Mouse (Mus musculus): ENCODE results near the gene Khdc1c. TPM values are rescaled to one million over a fixed set of nuclear protein-coding genes. Genes with fewer than 3 reads are reported as not detected.
"Not testable (repeated sequence)": the region's sequence is repeated elsewhere in the genome, so short reads cannot be mapped to it uniquely, and the experiment has no call there.

Khdc1c gene
- polyA plus RNA-seq, 1 experiment from 2014 or later, result not detected

DNA sequence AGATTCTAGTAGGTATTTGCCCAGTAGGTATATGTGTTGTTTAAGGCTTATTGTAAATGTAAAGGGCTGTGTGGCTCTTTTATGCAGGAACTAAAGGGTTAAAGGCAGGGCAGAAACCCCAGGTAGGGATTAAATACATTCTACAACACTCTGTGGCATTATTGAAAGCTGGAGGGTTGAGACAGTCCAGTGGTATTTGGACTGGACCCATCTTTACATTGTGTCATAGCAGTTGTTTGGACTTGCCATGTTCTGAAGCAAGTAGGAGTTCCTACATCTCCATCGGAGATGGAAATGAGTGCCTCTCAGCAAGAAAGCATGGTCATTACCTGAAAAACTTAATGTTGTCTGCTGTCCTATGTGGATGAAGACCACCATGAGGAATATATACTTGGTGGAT is 27.4 kb upstream of the Khdc1c start:
- Histone ChIP-seq H3K27ac (ENCODE audit: low read depth, low read length) (no peak overlapping the region), H3K36me3 (ENCODE audit: control insufficient read depth, insufficient read depth, low read length) (no peaks in the 10 kb centered on the region), H3K9ac (ENCODE audit: low read depth, low read length) (no peak overlapping the region), H3K9me3 (ENCODE audit: control insufficient read depth, low read length) (no peaks in the 10 kb centered on the region), H3K4me2 (ENCODE audit: low read length) (no peak overlapping the region), H3K4me1 (ENCODE audit: control insufficient read depth, insufficient read depth, low read depth, low read length) (no peaks in the 10 kb centered on the region), H3K27me3 (replicated peaks; ENCODE audit: control insufficient read depth, insufficient read depth, low read length) (no peaks in the 10 kb centered on the region), H3K4me3 (ENCODE audit: low read length) (no peak overlapping the region)
- WGBS, result 100% methylated on average over 1 of the region's 1 CpGs
- ATAC-seq, result no peak

DNA sequence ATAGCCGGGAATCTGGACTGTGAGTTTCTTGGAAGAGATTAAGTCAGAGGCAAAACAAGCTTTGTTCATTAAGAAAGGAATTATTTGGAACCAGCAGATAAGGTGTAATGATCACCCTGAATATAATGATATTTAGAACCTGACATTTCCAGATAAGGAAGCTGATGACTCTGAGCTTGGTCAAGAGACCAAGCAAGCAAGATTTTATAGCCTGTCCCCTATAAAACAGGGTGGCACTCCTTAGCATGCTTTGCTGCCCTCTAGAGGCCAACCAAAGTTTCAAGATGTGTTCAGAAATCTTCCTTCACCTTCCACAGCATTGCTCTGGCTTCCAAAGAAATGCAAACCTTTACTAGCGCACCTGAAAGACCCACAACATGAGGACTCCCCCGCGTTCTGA is 23.9 kb upstream of the Khdc1c start:
- ATAC-seq, result peak; percentile 76
- no peak overlapping the region for H3K27ac ChIP-seq (ENCODE audit: low read depth, low read length)
- 59% methylated on average over 4 of the region's 4 CpGs for WGBS
- no peaks in the 10 kb centered on the region for H3K9me3 ChIP-seq (ENCODE audit: control insufficient read depth, low read length)
- H3K4me1 ChIP-seq (ENCODE audit: control insufficient read depth, insufficient read depth, low read depth, low read length), result no peaks in the 10 kb centered on the region
- no peak overlapping the region for H3K4me3 ChIP-seq (ENCODE audit: low read length)
- H3K27me3 ChIP-seq (replicated peaks; ENCODE audit: control insufficient read depth, insufficient read depth, low read length), result no peaks in the 10 kb centered on the region
- no peak overlapping the region for H3K4me2 ChIP-seq (ENCODE audit: low read length)
- no peak overlapping the region for H3K9ac ChIP-seq (ENCODE audit: low read depth, low read length)
- no peaks in the 10 kb centered on the region for H3K36me3 ChIP-seq (ENCODE audit: control insufficient read depth, insufficient read depth, low read length)

DNA sequence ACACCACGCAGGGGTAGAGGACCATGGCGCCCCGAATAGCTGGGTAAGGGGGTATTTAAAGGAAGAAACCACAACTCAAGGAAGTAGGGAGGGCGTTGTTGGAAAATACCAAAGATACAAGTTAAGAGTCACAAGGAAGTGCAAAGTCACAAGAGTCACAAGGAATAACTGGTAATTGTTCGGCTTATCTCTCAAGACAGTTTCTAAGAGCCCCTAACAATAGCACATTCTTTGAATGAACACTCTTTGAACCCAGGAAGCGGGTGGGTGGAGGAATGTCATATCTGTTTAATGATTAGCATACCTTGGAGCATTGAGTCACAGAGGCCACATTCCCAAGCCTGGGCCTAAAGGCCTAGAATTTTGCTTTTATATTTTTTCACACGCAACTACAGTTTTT is 23.4 kb upstream of the Khdc1c start:
- not testable (repeated sequence) for H3K4me2 ChIP-seq (ENCODE audit: low read length); H3K4me3 ChIP-seq (ENCODE audit: low read length); H3K9me3 ChIP-seq (ENCODE audit: control insufficient read depth, low read length); H3K27me3 ChIP-seq (replicated peaks; ENCODE audit: control insufficient read depth, insufficient read depth, low read length); H3K4me1 ChIP-seq (ENCODE audit: control insufficient read depth, insufficient read depth, low read depth, low read length); H3K9ac ChIP-seq (ENCODE audit: low read depth, low read length); H3K27ac ChIP-seq (ENCODE audit: low read depth, low read length); H3K36me3 ChIP-seq (ENCODE audit: control insufficient read depth, insufficient read depth, low read length); ATAC-seq
- 90% methylated on average over 7 of the region's 7 CpGs for WGBS

DNA sequence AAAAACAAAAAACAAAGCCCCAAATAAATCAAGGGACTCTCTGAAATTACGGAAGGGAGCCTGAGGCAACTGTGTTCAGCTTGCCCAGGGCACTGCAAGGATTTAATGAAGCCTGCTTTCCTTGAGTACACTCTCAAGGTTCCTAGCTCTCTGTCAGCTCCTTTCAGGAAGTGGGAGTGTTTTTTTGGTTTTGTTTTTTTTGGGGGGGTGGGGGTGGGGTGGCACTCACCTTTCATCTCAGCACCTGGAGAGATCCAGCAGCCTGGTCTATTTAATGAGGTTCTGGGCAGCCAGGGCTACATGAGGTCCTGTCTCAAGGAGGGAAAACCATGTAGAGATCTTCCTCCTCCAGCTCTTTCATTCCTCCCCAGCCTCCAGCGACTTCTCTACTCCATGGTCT is 18.8 kb upstream of the Khdc1c start, which contains the start of gene Khdc1a:
TSS of gene Khdc1a (plus strand) at position 301 of the 400 bp plus-strand sequence.
- H3K27me3 ChIP-seq (replicated peaks; ENCODE audit: control insufficient read depth, insufficient read depth, low read length), result no peaks in the 10 kb centered on the region
- H3K9me3 ChIP-seq (ENCODE audit: control insufficient read depth, low read length), result no peaks in the 10 kb centered on the region
- no peak within 1 kb of the TSS for H3K4me2 ChIP-seq (ENCODE audit: low read length)
- no peak for ATAC-seq
- 91% methylated on average over 2 of the region's 2 CpGs for WGBS
- H3K27ac ChIP-seq (ENCODE audit: low read depth, low read length), result no peak within 1 kb of the TSS
- no peaks in the 10 kb centered on the region for H3K4me1 ChIP-seq (ENCODE audit: control insufficient read depth, insufficient read depth, low read depth, low read length)
- H3K36me3 ChIP-seq (ENCODE audit: control insufficient read depth, insufficient read depth, low read length), result no peaks in the 10 kb centered on the region
- H3K4me3 ChIP-seq (ENCODE audit: low read length), result no peak within 1 kb of the TSS
- no peak within 1 kb of the TSS for H3K9ac ChIP-seq (ENCODE audit: low read depth, low read length)

DNA sequence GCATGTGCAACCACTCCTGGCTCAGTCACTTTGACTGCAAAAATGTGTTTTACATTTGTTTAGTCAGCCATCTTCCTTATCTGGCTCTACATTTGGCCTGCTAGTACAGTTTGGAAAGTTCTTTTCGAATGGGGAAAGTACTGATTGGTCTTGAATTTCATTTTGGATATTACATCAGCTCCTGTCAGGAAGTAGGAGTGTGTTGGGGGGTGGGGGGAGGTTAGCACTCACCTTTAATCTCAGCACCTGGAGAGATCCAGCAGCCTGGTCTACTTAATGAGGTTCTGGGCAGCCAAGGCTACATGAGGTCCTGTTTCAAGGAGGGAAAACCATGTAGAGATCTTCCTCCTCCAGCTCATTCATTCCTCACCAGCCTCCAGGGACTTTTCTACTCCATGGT is 15.1 kb downstream of the Khdc1c start, which contains the start of gene Khdc1b:
TSS of gene Khdc1b (plus strand) at position 301 of the 400 bp plus-strand sequence.
- WGBS, result 93% methylated on average over 1 of the region's 1 CpGs
- no peaks in the 10 kb centered on the region for H3K27me3 ChIP-seq (replicated peaks; ENCODE audit: control insufficient read depth, insufficient read depth, low read length)
- H3K4me2 ChIP-seq (ENCODE audit: low read length), result no peak within 1 kb of the TSS
- H3K9ac ChIP-seq (ENCODE audit: low read depth, low read length), result no peak within 1 kb of the TSS
- ATAC-seq, result no peak
- no peaks in the 10 kb centered on the region for H3K9me3 ChIP-seq (ENCODE audit: control insufficient read depth, low read length)
- H3K4me3 ChIP-seq (ENCODE audit: low read length), result no peak within 1 kb of the TSS
- no peak within 1 kb of the TSS for H3K27ac ChIP-seq (ENCODE audit: low read depth, low read length)
- H3K36me3 ChIP-seq (ENCODE audit: control insufficient read depth, insufficient read depth, low read length), result no peaks in the 10 kb centered on the region
- no peaks in the 10 kb centered on the region for H3K4me1 ChIP-seq (ENCODE audit: control insufficient read depth, insufficient read depth, low read depth, low read length)

DNA sequence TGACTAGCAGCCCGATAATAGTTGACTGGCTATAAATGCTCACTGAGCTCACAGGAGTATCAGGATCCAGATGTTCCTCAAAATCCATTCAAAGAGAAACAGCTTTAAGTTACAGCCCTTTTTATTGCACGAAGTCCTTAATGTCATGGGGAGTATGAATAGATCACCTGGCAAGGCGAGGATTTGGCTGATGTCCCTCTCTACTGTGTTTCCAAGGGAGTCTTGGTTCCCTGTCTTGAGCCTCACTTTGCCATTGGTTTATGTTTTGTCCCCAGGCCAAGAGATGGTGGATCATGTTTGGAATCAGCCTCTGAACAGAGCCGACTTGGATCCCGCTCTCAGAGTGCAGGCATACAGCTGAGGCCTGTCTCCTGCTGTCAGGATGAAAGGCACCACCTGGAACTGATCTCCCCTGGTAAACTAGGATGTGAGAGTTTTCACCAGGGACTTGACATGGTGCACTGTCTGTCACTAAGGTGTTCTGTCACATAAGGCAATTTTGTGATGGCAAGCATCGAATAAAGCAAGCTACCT is 23.1 kb downstream of the Khdc1c start:
- no peak for ATAC-seq
- no peaks in the 10 kb centered on the region for H3K27me3 ChIP-seq (replicated peaks; ENCODE audit: control insufficient read depth, insufficient read depth, low read length)
- no peaks in the 10 kb centered on the region for H3K9me3 ChIP-seq (ENCODE audit: control insufficient read depth, low read length)
- no peak overlapping the region for H3K27ac ChIP-seq (ENCODE audit: low read depth, low read length)
- no peak overlapping the region for H3K9ac ChIP-seq (ENCODE audit: low read depth, low read length)
- no peaks in the 10 kb centered on the region for H3K4me1 ChIP-seq (ENCODE audit: control insufficient read depth, insufficient read depth, low read depth, low read length)
- WGBS, result 69% methylated on average over 6 of the region's 6 CpGs
- no peak overlapping the region for H3K4me2 ChIP-seq (ENCODE audit: low read length)
- H3K4me3 ChIP-seq (ENCODE audit: low read length), result no peak overlapping the region
- no peaks in the 10 kb centered on the region for H3K36me3 ChIP-seq (ENCODE audit: control insufficient read depth, insufficient read depth, low read length)

DNA sequence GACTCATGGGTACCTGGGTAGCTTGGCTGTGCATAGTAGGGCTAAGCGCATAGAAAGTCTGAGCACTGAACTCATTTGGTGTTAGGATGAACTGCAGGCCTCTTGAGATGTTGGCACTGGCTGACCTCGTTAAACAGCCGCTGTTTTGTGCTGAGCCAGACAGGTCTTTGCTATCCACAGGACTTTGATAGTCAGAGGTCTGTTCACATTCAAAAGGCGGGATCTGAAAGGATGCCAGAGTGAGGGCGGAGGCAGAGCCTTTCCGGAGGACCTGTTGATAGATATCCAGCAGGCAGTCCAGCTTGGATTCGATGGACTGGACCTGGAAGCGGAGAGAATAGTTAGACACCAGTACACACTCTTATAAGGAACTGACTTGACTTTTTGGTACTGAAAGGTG is 34.7 kb downstream of the Khdc1c start:
- Histone ChIP-seq H3K27me3 (replicated peaks; ENCODE audit: control insufficient read depth, insufficient read depth, low read length) (no peaks in the 10 kb centered on the region), H3K4me2 (ENCODE audit: low read length) (no peak overlapping the region), H3K36me3 (ENCODE audit: control insufficient read depth, insufficient read depth, low read length) (no peaks in the 10 kb centered on the region), H3K9me3 (ENCODE audit: control insufficient read depth, low read length) (no peaks in the 10 kb centered on the region), H3K9ac (ENCODE audit: low read depth, low read length) (no peak overlapping the region), H3K4me1 (ENCODE audit: control insufficient read depth, insufficient read depth, low read depth, low read length) (no peaks in the 10 kb centered on the region), H3K27ac (ENCODE audit: low read depth, low read length) (no peak overlapping the region), H3K4me3 (ENCODE audit: low read length) (no peak overlapping the region)
- ATAC-seq, result no peak
- 75% methylated on average over 8 of the region's 8 CpGs for WGBS

DNA sequence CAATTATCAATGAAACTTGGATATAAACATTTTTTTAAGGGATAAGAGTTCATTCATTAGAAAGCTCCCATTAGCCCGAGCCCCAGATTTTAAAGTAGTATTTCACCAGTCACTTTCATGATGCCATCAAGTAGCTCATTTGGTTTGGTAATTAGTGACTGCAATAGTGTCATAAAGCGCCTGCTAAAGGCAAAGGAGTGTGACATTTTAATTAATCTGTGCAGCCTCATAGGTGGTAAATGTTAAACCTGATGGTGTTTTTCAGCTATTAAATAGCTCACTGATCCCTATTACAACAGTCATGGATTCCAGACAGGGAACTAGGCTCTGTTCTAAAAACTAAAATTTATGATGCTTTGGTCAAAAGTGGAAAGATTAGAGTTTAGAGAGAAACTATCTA is 39.1 kb downstream of the Khdc1c start:
- no peak overlapping the region for H3K4me2 ChIP-seq (ENCODE audit: low read length)
- ATAC-seq, result no peak
- H3K27me3 ChIP-seq (replicated peaks; ENCODE audit: control insufficient read depth, insufficient read depth, low read length), result no peaks in the 10 kb centered on the region
- H3K9ac ChIP-seq (ENCODE audit: low read depth, low read length), result no peak overlapping the region
- 33% methylated on average over 2 of the region's 2 CpGs for WGBS
- H3K27ac ChIP-seq (ENCODE audit: low read depth, low read length), result no peak overlapping the region
- peaks cover 3% of the 10 kb centered on the region for H3K4me1 ChIP-seq (ENCODE audit: control insufficient read depth, insufficient read depth, low read depth, low read length)
- H3K36me3 ChIP-seq (ENCODE audit: control insufficient read depth, insufficient read depth, low read length), result no peaks in the 10 kb centered on the region
- no peaks in the 10 kb centered on the region for H3K9me3 ChIP-seq (ENCODE audit: control insufficient read depth, low read length)
- no peak overlapping the region for H3K4me3 ChIP-seq (ENCODE audit: low read length)

DNA sequence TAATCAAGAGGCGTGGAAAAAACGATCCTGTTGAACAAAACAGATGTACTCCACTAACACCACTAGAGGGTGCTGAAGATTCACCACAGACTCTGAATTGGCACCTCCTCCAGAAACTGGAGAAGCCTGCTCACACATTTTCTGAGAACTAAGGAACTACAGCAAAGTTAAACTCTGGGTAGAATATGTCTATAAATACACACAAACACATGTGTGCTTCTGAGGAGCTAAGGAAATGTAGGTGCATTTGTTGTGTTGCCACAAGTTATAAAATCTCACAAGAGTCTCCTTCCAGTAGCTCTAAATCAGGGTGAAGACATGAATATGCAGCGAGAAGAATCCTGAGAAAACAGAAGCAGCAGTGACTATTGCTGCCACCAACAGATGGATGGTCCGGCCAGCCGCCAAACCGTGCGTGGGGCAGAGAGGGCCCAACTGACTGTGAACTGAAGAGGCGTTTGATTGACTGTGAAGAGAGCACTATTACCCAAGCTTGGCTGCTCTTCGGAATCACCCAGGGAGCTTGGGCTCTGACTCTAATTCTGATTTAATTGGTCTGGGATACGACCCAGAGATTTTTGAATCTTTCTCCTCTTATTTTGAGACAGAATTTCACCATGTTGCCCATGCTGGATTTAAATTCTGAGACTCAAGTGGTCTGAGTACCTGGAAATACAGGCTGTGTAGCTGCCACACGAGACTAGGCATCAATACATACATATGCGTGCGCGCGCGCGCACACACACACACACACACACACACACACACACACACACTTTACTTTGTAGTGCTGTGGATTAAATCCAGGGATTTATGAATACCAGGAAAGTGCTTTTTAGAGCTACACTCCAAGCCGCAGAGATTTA is 43.4 kb downstream of the Khdc1c start:
- Histone ChIP-seq H3K4me1 (ENCODE audit: control insufficient read depth, insufficient read depth, low read depth, low read length) (peaks cover 3% of the 10 kb centered on the region), H3K27me3 (replicated peaks; ENCODE audit: control insufficient read depth, insufficient read depth, low read length) (no peaks in the 10 kb centered on the region), H3K4me3 (ENCODE audit: low read length) (no peak overlapping the region), H3K36me3 (ENCODE audit: control insufficient read depth, insufficient read depth, low read length) (no peaks in the 10 kb centered on the region), H3K9me3 (ENCODE audit: control insufficient read depth, low read length) (no peaks in the 10 kb centered on the region), H3K9ac (ENCODE audit: low read depth, low read length) (no peak overlapping the region; the same call in 1 of the 2 replicates), H3K27ac (ENCODE audit: low read depth, low read length) (peak overlapping the region; percentile 61), H3K4me2 (ENCODE audit: low read length) (peak overlapping the region; percentile 25)
- WGBS, result 46% methylated on average over 18 of the region's 18 CpGs
- peak; percentile 97 for ATAC-seq

Measured in hindbrain, embryonic 16.5 days (tissue).